Mouse (Mus musculus) embryonic facial prominence, embryonic 14.5 days (tissue): ENCODE measurements around the gene Ptprf. TPM values are rescaled to one million over a fixed set of nuclear protein-coding genes. Genes with fewer than 3 reads are reported as not detected.
A peak's percentile ranks its signal among the peaks of the same experiment; 100 is the strongest.

ENCODE experiments used
- ATAC-seq: fragments of 200-750 bp; cut with Nextera tagmentation; 2 replicates; pipeline ENCODE4 v1.8.0; 2017; ENCODE audit warnings: low read depth, moderate number of reproducible peaks, moderate TSS enrichment
- DNase-seq: peaks from one replicate; pipeline ENCODE4 v3.0.0-alpha.2; 2015; ENCODE audit warnings: low spot score
- H3K27ac ChIP-seq: fragments of 300-500 bp; sonication (generic); replicated peaks from 2 replicates; pipeline ENCODE4 v1.5.1; 2014; ENCODE audit warnings: low read depth, mild to moderate bottlenecking, low read length, moderate library complexity
- H3K27me3 ChIP-seq: fragments of 300-500 bp; sonication (generic); replicated peaks from 2 replicates; pipeline ENCODE4 v1.6.1; 2014; ENCODE audit warnings: low read length; ENCODE audit not compliant: control insufficient read depth, insufficient read depth
- H3K36me3 ChIP-seq: fragments of 300-500 bp; sonication (generic); 2 replicates; pipeline ENCODE4 v1.6.1; 2014; ENCODE audit warnings: low read length, mixed read lengths; ENCODE audit not compliant: control insufficient read depth, insufficient read depth
- H3K4me1 ChIP-seq: fragments of 300-500 bp; sonication (generic); 2 replicates; pipeline ENCODE4 v1.6.1; 2014; ENCODE audit warnings: antibody characterized with exemption, low read length; ENCODE audit not compliant: control insufficient read depth, insufficient read depth
- H3K4me2 ChIP-seq: fragments of 300-500 bp; sonication (generic); 2 replicates; pipeline ENCODE4 v1.6.1; 2014; ENCODE audit warnings: low read depth, mild to moderate bottlenecking, low read length, moderate library complexity, mixed read lengths
- H3K4me3 ChIP-seq: fragments of 300-500 bp; sonication (generic); 2 replicates; pipeline ENCODE4 v1.5.1; 2014; ENCODE audit warnings: low read depth, mild to moderate bottlenecking, low read length
- H3K9ac ChIP-seq: fragments of 300-500 bp; sonication (generic); 2 replicates; pipeline ENCODE4 v1.6.1; 2014; ENCODE audit warnings: low read depth, mild to moderate bottlenecking, low read length, moderate library complexity, mixed read lengths
- H3K9me3 ChIP-seq: fragments of 300-500 bp; sonication (generic); 2 replicates; pipeline ENCODE4 v1.6.1; 2016; ENCODE audit warnings: low read length; ENCODE audit not compliant: control insufficient read depth
- WGBS: fragments of 180-500 bp; shearing (Covaris S2); extraction: QIAGEN DNeasy Blood & Tissue Kit; methylation state at CpG from one replicate; pipeline ENCODE4 v1.1.7; 2014; 5-methylcytosine and 5-hydroxymethylcytosine counted together
- polyA plus RNA-seq: library from polyadenylated mRNA; unstranded; fragments of >200 nt; fragmentation: Nextera tagmentation; extraction: Ambion mirVana; gene quantifications from 2 replicates; pipeline ENCODE4 v1.2.1, GENCODE M21; 2014

The Ptprf gene
- polyA plus RNA-seq, 1 experiment from 2014 or later = 59.8 TPM

DNA sequence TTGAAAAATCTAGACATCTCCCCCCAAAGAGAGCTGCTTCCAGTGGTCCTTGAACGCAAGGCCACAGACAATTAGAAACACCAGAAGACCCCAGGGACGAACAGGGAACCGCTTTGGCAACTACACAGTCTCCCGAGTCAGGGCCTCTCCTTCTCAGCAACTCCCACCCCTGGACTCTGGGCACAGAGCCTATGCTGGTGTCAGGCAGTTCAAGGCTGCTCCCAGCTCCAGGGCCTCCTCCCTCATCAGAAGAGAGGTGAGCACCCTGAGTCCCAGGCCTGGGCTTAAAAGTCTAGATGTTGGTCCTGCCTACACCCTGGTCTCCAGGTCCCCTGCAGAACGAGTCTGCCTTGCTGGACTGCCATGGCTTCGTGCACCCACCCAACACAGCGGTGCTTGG, 10.7 kb downstream of the Ptprf start:
- ATAC-seq = no peak

DNA sequence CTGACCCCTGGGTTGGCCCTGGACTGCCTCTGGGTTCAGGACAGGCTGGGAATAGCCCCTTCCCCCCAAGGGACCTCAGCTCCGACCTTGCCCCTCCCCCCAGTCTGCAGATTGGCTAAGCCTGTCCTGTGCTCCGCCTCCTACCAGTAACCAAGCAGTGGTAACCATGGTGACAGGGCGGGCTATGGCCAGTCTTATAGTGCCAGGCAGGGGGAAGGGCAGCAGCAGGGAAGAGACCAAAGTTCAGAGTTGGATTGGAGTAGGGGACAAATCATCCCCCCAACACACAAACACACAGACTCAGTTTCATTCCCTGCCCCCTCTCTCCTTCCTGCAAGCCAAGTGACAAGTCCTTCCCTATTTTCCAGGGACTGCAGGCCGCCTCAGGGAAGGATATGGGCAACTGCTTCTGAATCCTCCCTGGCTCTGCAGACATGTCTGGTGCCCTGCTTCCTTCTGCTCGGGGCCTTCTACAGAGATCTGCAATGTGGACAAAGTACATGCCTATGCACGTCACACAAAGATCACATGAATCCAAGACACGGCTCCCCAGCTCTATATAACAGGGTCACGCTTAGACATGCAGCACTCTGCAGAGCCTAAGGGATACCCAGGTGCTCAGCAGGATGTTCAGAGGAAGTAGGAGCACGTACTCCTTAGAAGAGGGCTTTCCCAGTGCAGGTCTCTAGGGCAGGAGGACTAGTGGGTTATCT, 14.5 kb downstream of the Ptprf start:
- Histone ChIP-seq H3K27ac (peak overlapping the region; percentile 52), H3K4me1 (peaks cover 29% of the 10 kb centered on the region), H3K9me3 (no peaks in the 10 kb centered on the region), H3K36me3 (peaks cover 68% of the 10 kb centered on the region), H3K27me3 (no peaks in the 10 kb centered on the region), H3K4me3 (no peak overlapping the region), H3K4me2 (no peak overlapping the region), H3K9ac (0 out of 2 replicates have a peak overlapping the region, but pooled peaks have one; percentile 11)
- 23% methylated on average over 9 of the region's 9 CpGs for WGBS
- ATAC-seq = peak; percentile 74
- peak; percentile 93 for DNase-seq

More for the DNA sequence above, 10.7 kb downstream of the Ptprf start:
- H3K4me2 ChIP-seq = no peak overlapping the region
- 68% methylated on average over 7 of the region's 7 CpGs for WGBS
- no peak overlapping the region for H3K27ac ChIP-seq
- no peak overlapping the region for H3K9ac ChIP-seq
- H3K36me3 ChIP-seq = peaks cover 62% of the 10 kb centered on the region
- H3K27me3 ChIP-seq = no peaks in the 10 kb centered on the region
- DNase-seq = no peak
- peaks cover 33% of the 10 kb centered on the region for H3K4me1 ChIP-seq
- H3K9me3 ChIP-seq = no peaks in the 10 kb centered on the region
- no peak overlapping the region for H3K4me3 ChIP-seq

DNA sequence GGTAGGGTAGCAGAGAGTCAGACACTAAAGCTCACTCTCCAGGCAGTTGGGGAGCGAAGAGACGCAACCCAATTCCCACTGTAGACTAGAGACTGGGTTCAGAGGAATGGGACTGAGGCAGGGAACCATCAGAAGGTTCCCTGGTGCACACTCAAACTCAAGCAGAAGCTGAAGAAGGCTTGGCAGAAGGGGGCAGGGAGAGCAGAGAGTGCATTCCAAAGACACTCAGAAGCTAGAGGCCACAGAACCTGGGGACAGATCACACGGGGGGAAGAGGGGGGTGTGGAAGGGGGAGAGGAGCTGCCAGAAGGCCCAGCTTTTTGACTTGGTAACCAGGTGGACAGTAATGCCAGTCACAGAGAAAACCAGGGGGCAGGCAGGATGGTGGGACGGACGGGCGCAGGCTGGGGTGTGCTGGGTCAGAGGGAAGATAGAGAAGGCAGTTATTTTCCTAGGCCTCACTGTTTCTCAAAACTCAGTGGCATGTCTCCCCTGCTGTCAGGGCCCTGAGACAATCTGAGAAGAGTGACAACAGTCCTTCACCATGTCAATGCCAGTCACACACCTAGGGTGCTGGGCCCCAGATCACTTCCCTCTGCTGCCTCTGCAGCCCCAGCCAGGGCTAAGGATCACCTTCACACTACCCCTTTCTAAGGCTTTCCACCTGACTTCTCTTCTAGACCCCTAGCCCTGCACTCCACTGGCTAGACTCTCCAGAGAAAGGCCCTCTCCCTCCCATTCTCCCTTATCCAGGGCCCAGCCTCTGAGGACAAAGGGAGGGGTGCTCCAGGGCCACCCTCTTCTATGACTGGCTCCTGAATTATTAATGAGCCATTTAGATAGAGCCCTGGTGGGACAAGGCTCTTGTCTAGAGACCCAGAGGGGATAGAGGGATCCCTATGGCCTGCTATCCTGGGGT, 15.3 kb downstream of the Ptprf start:
- H3K36me3 ChIP-seq = peaks cover 76% of the 10 kb centered on the region
- ATAC-seq = peak; percentile 7; the same call in 1 of the 2 replicates
- WGBS = 75% methylated on average over 6 of the region's 6 CpGs

DNA sequence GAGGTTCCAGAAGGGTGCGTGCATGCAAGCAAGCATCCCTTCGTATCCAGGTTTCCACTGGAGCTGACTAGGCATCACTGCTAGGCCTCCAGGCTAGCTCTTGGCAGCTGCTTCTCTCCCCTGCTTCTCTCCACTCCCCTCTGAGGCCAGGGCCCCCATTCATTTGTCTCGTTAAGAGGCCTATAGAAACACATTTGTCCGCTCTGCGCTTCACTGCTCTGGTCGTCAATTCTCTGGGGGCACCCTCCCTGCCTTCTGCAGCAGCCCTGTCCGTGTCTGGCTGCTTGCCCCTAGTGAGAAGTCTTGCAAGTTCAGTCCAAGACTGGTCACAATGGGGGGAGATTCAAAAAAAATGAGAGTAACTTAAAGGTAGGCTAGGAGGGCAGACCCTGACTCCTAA, 16.7 kb downstream of the Ptprf start:
- H3K4me2 ChIP-seq = no peak overlapping the region
- H3K9me3 ChIP-seq = no peaks in the 10 kb centered on the region; the same call in 1 of the 2 replicates
- no peaks in the 10 kb centered on the region for H3K27me3 ChIP-seq
- ATAC-seq (no peak), DNase-seq (no peak)
- no peak overlapping the region for H3K4me3 ChIP-seq
- H3K27ac ChIP-seq = peak overlapping the region; percentile 48
- H3K36me3 ChIP-seq = peaks cover 72% of the 10 kb centered on the region
- WGBS = 45% methylated on average over 7 of the region's 7 CpGs
- H3K4me1 ChIP-seq = peaks cover 23% of the 10 kb centered on the region; the same call in 1 of the 2 replicates
- no peak overlapping the region for H3K9ac ChIP-seq

More for the DNA sequence above, 15.3 kb downstream of the Ptprf start:
- peaks cover 23% of the 10 kb centered on the region; the same call in 1 of the 2 replicates for H3K4me1 ChIP-seq
- H3K27ac ChIP-seq = peak overlapping the region; percentile 52
- H3K4me3 ChIP-seq = no peak overlapping the region
- peak overlapping the region; percentile 11; the same call in 1 of the 2 replicates for H3K9ac ChIP-seq
- no peaks in the 10 kb centered on the region for H3K27me3 ChIP-seq
- no peak overlapping the region for H3K4me2 ChIP-seq
- H3K9me3 ChIP-seq = no peaks in the 10 kb centered on the region; the same call in 1 of the 2 replicates
- no peak for DNase-seq

DNA sequence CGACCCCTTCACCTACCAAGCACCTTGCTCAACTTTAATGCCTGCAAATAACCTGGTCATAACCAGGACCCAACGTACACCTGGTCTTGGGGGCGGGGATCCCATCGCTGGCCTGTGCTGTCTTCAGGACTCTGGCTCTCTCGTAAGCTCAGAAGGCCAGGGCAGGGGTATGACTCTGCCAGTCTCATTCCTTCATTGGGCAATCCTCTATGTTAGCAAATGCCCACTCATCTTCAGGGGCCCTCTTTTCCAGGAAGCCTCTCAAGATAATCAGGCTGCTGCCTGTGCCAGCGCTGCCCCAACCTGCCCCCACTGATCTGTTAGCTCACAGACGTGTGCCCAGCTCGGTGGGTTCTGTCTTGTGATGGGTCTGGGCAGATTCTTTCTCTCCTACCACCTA, 17.2 kb downstream of the Ptprf start:
- DNase-seq (no peak), ATAC-seq (no peak)
- Histone ChIP-seq H3K4me1 (peaks cover 27% of the 10 kb centered on the region; the same call in 1 of the 2 replicates), H3K36me3 (peaks cover 72% of the 10 kb centered on the region), H3K27me3 (no peaks in the 10 kb centered on the region), H3K9ac (no peak overlapping the region), H3K4me3 (no peak overlapping the region), H3K9me3 (no peaks in the 10 kb centered on the region; the same call in 1 of the 2 replicates), H3K4me2 (no peak overlapping the region), H3K27ac (peak overlapping the region; percentile 48)
- 82% methylated on average over 8 of the region's 8 CpGs for WGBS

DNA sequence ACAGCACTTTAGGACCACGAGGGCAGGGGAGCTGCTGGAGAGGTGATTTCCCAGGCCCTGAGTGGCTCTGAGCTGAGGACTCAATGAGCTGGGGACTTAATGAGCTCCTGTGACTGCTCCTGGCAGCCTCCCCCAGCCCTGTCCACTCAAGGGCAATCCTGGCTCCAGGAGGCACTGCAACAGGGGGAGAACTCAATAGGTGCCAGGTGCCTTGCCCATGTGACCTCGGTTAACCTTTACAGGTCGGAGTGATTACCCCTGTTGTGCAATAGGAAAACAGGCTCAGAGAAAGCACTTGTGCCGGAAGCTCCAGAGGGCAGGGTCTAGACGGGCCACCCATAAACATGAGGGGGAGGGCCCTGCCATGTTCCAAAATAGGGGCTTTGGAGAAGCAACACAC, 17.7 kb downstream of the Ptprf start:
- DNase-seq (no peak), ATAC-seq (no peak)
- Histone ChIP-seq H3K9ac (no peak overlapping the region), H3K27ac (peak overlapping the region; percentile 76), H3K9me3 (no peaks in the 10 kb centered on the region; the same call in 1 of the 2 replicates), H3K27me3 (no peaks in the 10 kb centered on the region), H3K36me3 (peaks cover 76% of the 10 kb centered on the region), H3K4me2 (no peak overlapping the region), H3K4me1 (peaks cover 27% of the 10 kb centered on the region; the same call in 1 of the 2 replicates), H3K4me3 (no peak overlapping the region)
- WGBS = 48% methylated on average over 5 of the region's 5 CpGs

DNA sequence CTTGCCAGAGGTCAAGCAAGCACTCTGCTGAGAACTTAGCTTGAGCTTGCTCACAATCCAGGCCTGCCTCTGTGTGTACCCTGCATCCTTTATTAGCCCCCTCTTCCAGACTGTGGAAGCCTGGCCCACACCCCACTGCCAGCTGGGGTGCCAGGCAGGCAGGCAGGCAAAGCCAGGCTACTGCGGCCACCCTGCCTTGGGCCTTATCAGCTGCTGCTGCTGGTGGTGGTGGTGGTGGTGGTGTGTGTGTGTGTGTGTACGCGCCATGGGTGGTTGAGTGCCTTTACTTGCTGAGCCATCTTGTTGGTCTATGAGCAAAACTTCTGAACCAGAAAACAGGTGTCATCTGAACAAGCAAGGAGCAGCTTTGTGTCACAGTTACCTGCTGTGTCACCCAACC, 18.3 kb downstream of the Ptprf start:
- 96% methylated on average over 3 of the region's 3 CpGs for WGBS
- Histone ChIP-seq H3K9ac (no peak overlapping the region), H3K36me3 (peaks cover 82% of the 10 kb centered on the region), H3K27ac (peak overlapping the region; percentile 76), H3K4me3 (no peak overlapping the region), H3K9me3 (no peaks in the 10 kb centered on the region; the same call in 1 of the 2 replicates), H3K4me1 (peaks cover 22% of the 10 kb centered on the region; the same call in 1 of the 2 replicates), H3K27me3 (no peaks in the 10 kb centered on the region), H3K4me2 (0 out of 2 replicates have a peak overlapping the region, but pooled peaks have one; percentile 8)
- DNase-seq (no peak), ATAC-seq (no peak)

DNA sequence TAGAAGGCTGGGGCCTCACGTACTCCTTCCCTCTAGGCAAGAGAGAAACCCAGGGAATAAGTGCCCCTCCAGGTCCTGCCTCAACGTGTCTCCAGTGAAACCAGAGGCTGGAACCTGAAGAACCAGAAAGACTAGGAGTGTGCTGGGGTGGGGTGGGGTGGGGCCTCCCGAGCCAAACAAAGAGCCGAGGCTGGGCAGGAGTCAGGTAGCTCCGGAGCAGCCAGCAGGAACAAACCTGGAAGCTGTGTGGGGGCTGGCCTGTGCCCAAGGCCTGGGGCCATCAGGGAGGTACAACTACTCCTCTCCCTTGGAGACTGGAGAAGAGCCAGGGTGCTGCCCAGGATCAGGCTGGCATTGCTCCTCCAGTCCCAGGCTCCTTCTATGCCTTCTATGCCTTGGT, 18.9 kb downstream of the Ptprf start:
- Histone ChIP-seq H3K4me3 (no peak overlapping the region), H3K4me1 (peaks cover 16% of the 10 kb centered on the region; the same call in 1 of the 2 replicates), H3K9ac (0 out of 2 replicates have a peak overlapping the region, but pooled peaks have one; percentile 16), H3K36me3 (peaks cover 86% of the 10 kb centered on the region), H3K9me3 (no peaks in the 10 kb centered on the region; the same call in 1 of the 2 replicates), H3K4me2 (peak overlapping the region; percentile 11; the same call in 1 of the 2 replicates), H3K27me3 (no peaks in the 10 kb centered on the region), H3K27ac (peak overlapping the region; percentile 76)
- ATAC-seq (peak; percentile 87), DNase-seq (peak; percentile 89)
- WGBS = 42% methylated on average over 5 of the region's 5 CpGs
